Mouse (Mus musculus) urinary bladder, postnatal 25 days (tissue): ENCODE measurements around the gene Mrpl54.

Source experiments
- DNase-seq: peaks from one replicate; pipeline ENCODE4 v3.0.0; 2022; ENCODE audit warnings: low spot score

The Mrpl54 gene

GRCm38 (mm10) chr10:81266211-81267105, at the start of gene Mrpl54, which contains the start of gene Apba3:
Gene Mrpl54 (minus strand): TSS chr10:81266934.
Gene Apba3 (plus strand): TSS chr10:81266960.
- peak; percentile 98 for DNase-seq

- no peak for DNase-seq
Measured at GRCm38 (mm10) chr10:81315587-81315986, 48.9 kb upstream of the Mrpl54 start.

- DNase-seq: no peak
Measured at GRCm38 (mm10) chr10:81314201-81314600, 47.5 kb upstream of the Mrpl54 start.

- DNase-seq: no peak
Measured at GRCm38 (mm10) chr10:81313581-81313980, 46.8 kb upstream of the Mrpl54 start.

GRCm38 (mm10) chr10:81309571-81309970, 42.8 kb upstream of the Mrpl54 start:
- DNase-seq: no peak

GRCm38 (mm10) chr10:81306837-81307682, 40.3 kb upstream of the Mrpl54 start:
- no peak for DNase-seq

GRCm38 (mm10) chr10:81306173-81306668, 39.5 kb upstream of the Mrpl54 start:
- DNase-seq: no peak

- DNase-seq: no peak
Measured at GRCm38 (mm10) chr10:81305663-81306062, 38.9 kb upstream of the Mrpl54 start.

GRCm38 (mm10) chr10:81304597-81305238, 38.0 kb upstream of the Mrpl54 start:
- no peak for DNase-seq

- DNase-seq: no peak
Measured at GRCm38 (mm10) chr10:81303761-81304160, 37.0 kb upstream of the Mrpl54 start.

- no peak for DNase-seq
Measured at GRCm38 (mm10) chr10:81303258-81303657, 36.5 kb upstream of the Mrpl54 start.

GRCm38 (mm10) chr10:81302781-81303218, 36.1 kb upstream of the Mrpl54 start:
- DNase-seq: no peak

- DNase-seq: no peak
Measured at GRCm38 (mm10) chr10:81302288-81302687, 35.6 kb upstream of the Mrpl54 start.

GRCm38 (mm10) chr10:81301321-81301720, 34.6 kb upstream of the Mrpl54 start:
- no peak for DNase-seq

- no peak for DNase-seq
Measured at GRCm38 (mm10) chr10:81300352-81300907, 33.7 kb upstream of the Mrpl54 start.

- no peak for DNase-seq
Measured at GRCm38 (mm10) chr10:81299585-81300351, 33.0 kb upstream of the Mrpl54 start.

- no peak for DNase-seq
Measured at GRCm38 (mm10) chr10:81298369-81299100, 31.8 kb upstream of the Mrpl54 start.

- DNase-seq: no peak
Measured at GRCm38 (mm10) chr10:81297845-81298244, 31.1 kb upstream of the Mrpl54 start.

- DNase-seq: no peak
Measured at GRCm38 (mm10) chr10:81297246-81297645, 30.5 kb upstream of the Mrpl54 start.

GRCm38 (mm10) chr10:81295185-81295584, 28.5 kb upstream of the Mrpl54 start:
- no peak for DNase-seq
